Mouse (Mus musculus): ENCODE data around the gene Gm17268.

- TF ChIP-seq GATA1 (IDR thresholded peaks at IDR 0.05; ENCODE audit: borderline replicate concordance, low read length) (no peak), FLI1 (IDR thresholded peaks at IDR 0.05; ENCODE audit: low read length) (no peak)
These were observed 23.3 kb downstream of the Gm17268 start for GRCm38 (mm10) chr11:82015066-82015465.
